Mouse (Mus musculus): ENCODE measurements around the gene Lrrc38. TPM values are rescaled to one million over a fixed set of nuclear protein-coding genes. Genes with fewer than 3 reads are reported as not detected.
"Not testable (repeated sequence)": the region's sequence is repeated elsewhere in the genome, so short reads cannot be mapped to it uniquely, and the experiment has no call there.

Gene Lrrc38
- polyA plus RNA-seq, 1 experiment from 2014 or later, result 0.40 TPM

- H3K4me3 ChIP-seq (ENCODE audit: low read depth, low read length), result no peak overlapping the region
- H3K9ac ChIP-seq (ENCODE audit: low read depth, low read length), result no peak overlapping the region
- no peaks in the 10 kb centered on the region for H3K27me3 ChIP-seq (ENCODE audit: control insufficient read depth, insufficient read depth, low read depth, low read length)
- H3K4me1 ChIP-seq (ENCODE audit: control insufficient read depth, insufficient read depth, low read length), result no peaks in the 10 kb centered on the region
- no peaks in the 10 kb centered on the region for H3K36me3 ChIP-seq (ENCODE audit: control insufficient read depth, insufficient read depth, low read length)
- no peak for ATAC-seq
- no peak overlapping the region for H3K4me2 ChIP-seq (ENCODE audit: low read length)
- H3K9me3 ChIP-seq (replicated peaks; ENCODE audit: control insufficient read depth, low read length, poor library complexity, severe bottlenecking), result no peaks in the 10 kb centered on the region
- H3K27ac ChIP-seq (ENCODE audit: low read length), result no peak overlapping the region
- WGBS, result 77% methylated on average over 7 of the region's 7 CpGs
These were observed 8.1 kb upstream of the Lrrc38 start for GRCm38 (mm10) chr4:143341470-143341869.

- not testable (repeated sequence) for H3K27ac ChIP-seq (ENCODE audit: low read length); ATAC-seq
- 88% methylated on average over 5 of the region's 5 CpGs for WGBS
These were observed 4.1 kb upstream of the Lrrc38 start for GRCm38 (mm10) chr4:143345491-143345890.

GRCm38 (mm10) chr4:143348678-143349077, 879 bp upstream of the Lrrc38 start:
- Histone ChIP-seq H3K4me1 (ENCODE audit: control insufficient read depth, insufficient read depth, low read length) (peaks cover 11% of the 10 kb centered on the region), H3K27me3 (ENCODE audit: control insufficient read depth, insufficient read depth, low read depth, low read length) (peaks cover 32% of the 10 kb centered on the region), H3K27ac (ENCODE audit: low read length) (no peak overlapping the region), H3K36me3 (ENCODE audit: control insufficient read depth, insufficient read depth, low read length) (no peaks in the 10 kb centered on the region), H3K4me3 (ENCODE audit: low read depth, low read length) (no peak overlapping the region), H3K9ac (ENCODE audit: low read depth, low read length) (no peak overlapping the region), H3K4me2 (ENCODE audit: low read length) (no peak overlapping the region), H3K9me3 (replicated peaks; ENCODE audit: control insufficient read depth, low read length, poor library complexity, severe bottlenecking) (no peaks in the 10 kb centered on the region)
- WGBS, result 20% methylated on average over 5 of the region's 5 CpGs
- no peak for ATAC-seq

More at GRCm38 (mm10) chr4:143345491-143345890, 4.1 kb upstream of the Lrrc38 start:
- not testable (repeated sequence) for H3K4me2 ChIP-seq (ENCODE audit: low read length); H3K9me3 ChIP-seq (replicated peaks; ENCODE audit: control insufficient read depth, low read length, poor library complexity, severe bottlenecking); H3K9ac ChIP-seq (ENCODE audit: low read depth, low read length); H3K4me3 ChIP-seq (ENCODE audit: low read depth, low read length); H3K36me3 ChIP-seq (ENCODE audit: control insufficient read depth, insufficient read depth, low read length); H3K4me1 ChIP-seq (ENCODE audit: control insufficient read depth, insufficient read depth, low read length)
- H3K27me3 ChIP-seq (ENCODE audit: control insufficient read depth, insufficient read depth, low read depth, low read length), result peaks cover 18% of the 10 kb centered on the region

- Histone ChIP-seq H3K27ac (ENCODE audit: low read length) (no peak overlapping the region), H3K4me3 (ENCODE audit: low read depth, low read length) (peak overlapping the region; percentile 59), H3K4me2 (ENCODE audit: low read length) (peak overlapping the region; percentile 99), H3K27me3 (ENCODE audit: control insufficient read depth, insufficient read depth, low read depth, low read length) (peaks cover 32% of the 10 kb centered on the region), H3K36me3 (ENCODE audit: control insufficient read depth, insufficient read depth, low read length) (no peaks in the 10 kb centered on the region), H3K9ac (ENCODE audit: low read depth, low read length) (peak overlapping the region; percentile 62), H3K9me3 (replicated peaks; ENCODE audit: control insufficient read depth, low read length, poor library complexity, severe bottlenecking) (no peaks in the 10 kb centered on the region), H3K4me1 (ENCODE audit: control insufficient read depth, insufficient read depth, low read length) (peaks cover 11% of the 10 kb centered on the region)
- WGBS, result 3% methylated on average over 61 of the region's 72 CpGs
- peak; percentile 34; the same call in 1 of the 2 replicates for ATAC-seq
These were observed 774 bp downstream of the Lrrc38 start for GRCm38 (mm10) chr4:143350047-143351015.

DNA sequence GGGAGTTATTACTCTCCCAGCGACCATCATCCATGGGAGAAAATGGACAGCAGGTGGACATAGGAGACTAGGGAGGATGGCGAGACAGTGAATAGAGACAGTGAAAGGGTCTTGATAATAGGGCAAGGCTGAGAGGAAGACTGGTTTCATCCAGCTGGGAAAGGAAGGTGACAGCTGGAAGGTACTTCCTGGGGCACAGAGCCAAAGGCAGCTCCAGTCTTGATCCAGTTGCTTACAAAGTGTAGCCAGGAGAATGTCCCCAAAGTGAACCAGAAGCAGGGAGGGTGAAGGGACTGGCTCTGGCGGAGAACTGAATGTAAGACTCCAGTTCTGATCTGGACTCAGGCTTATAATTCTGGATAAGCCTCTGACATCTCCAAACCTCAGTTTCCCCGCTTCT, 2.7 kb downstream of the Lrrc38 start:
- H3K27ac ChIP-seq (ENCODE audit: low read length), result no peak overlapping the region
- no peak overlapping the region for H3K9ac ChIP-seq (ENCODE audit: low read depth, low read length)
- H3K4me3 ChIP-seq (ENCODE audit: low read depth, low read length), result no peak overlapping the region
- ATAC-seq, result no peak
- peaks cover 32% of the 10 kb centered on the region for H3K27me3 ChIP-seq (ENCODE audit: control insufficient read depth, insufficient read depth, low read depth, low read length)
- no peaks in the 10 kb centered on the region for H3K36me3 ChIP-seq (ENCODE audit: control insufficient read depth, insufficient read depth, low read length)
- H3K9me3 ChIP-seq (replicated peaks; ENCODE audit: control insufficient read depth, low read length, poor library complexity, severe bottlenecking), result no peaks in the 10 kb centered on the region
- WGBS, result 79% methylated on average over 4 of the region's 4 CpGs
- peaks cover 11% of the 10 kb centered on the region for H3K4me1 ChIP-seq (ENCODE audit: control insufficient read depth, insufficient read depth, low read length)
- H3K4me2 ChIP-seq (ENCODE audit: low read length), result no peak overlapping the region

- H3K9ac ChIP-seq (ENCODE audit: low read depth, low read length), result no peak overlapping the region
- no peak overlapping the region for H3K27ac ChIP-seq (ENCODE audit: low read length)
- H3K4me3 ChIP-seq (ENCODE audit: low read depth, low read length), result no peak overlapping the region
- H3K9me3 ChIP-seq (replicated peaks; ENCODE audit: control insufficient read depth, low read length, poor library complexity, severe bottlenecking), result peaks cover 3% of the 10 kb centered on the region; the same call in 1 of the 2 replicates
- 62% methylated on average over 10 of the region's 10 CpGs for WGBS
- H3K27me3 ChIP-seq (ENCODE audit: control insufficient read depth, insufficient read depth, low read depth, low read length), result no peaks in the 10 kb centered on the region
- H3K4me1 ChIP-seq (ENCODE audit: control insufficient read depth, insufficient read depth, low read length), result peaks cover 2% of the 10 kb centered on the region; the same call in 1 of the 2 replicates
- H3K36me3 ChIP-seq (ENCODE audit: control insufficient read depth, insufficient read depth, low read length), result no peaks in the 10 kb centered on the region
- H3K4me2 ChIP-seq (ENCODE audit: low read length), result no peak overlapping the region
- no peak for ATAC-seq
These were observed 12.0 kb downstream of the Lrrc38 start for GRCm38 (mm10) chr4:143361520-143361919.

GRCm38 (mm10) chr4:143366415-143367041, 17.0 kb downstream of the Lrrc38 start:
- WGBS, result 10% methylated on average over 15 of the region's 15 CpGs
- Histone ChIP-seq H3K9me3 (replicated peaks; ENCODE audit: control insufficient read depth, low read length, poor library complexity, severe bottlenecking) (no peaks in the 10 kb centered on the region; the same call in 1 of the 2 replicates), H3K27me3 (ENCODE audit: control insufficient read depth, insufficient read depth, low read depth, low read length) (no peaks in the 10 kb centered on the region), H3K36me3 (ENCODE audit: control insufficient read depth, insufficient read depth, low read length) (no peaks in the 10 kb centered on the region), H3K27ac (ENCODE audit: low read length) (no peak overlapping the region), H3K4me3 (ENCODE audit: low read depth, low read length) (no peak overlapping the region), H3K9ac (ENCODE audit: low read depth, low read length) (0 out of 2 replicates have a peak overlapping the region, but pooled peaks have one; percentile 18), H3K4me2 (ENCODE audit: low read length) (peak overlapping the region; percentile 39), H3K4me1 (ENCODE audit: control insufficient read depth, insufficient read depth, low read length) (peaks cover 5% of the 10 kb centered on the region; the same call in 1 of the 2 replicates)
- ATAC-seq, result peak; percentile 60; the same call in 1 of the 2 replicates

GRCm38 (mm10) chr4:143379480-143379879, 29.9 kb downstream of the Lrrc38 start:
- Histone ChIP-seq H3K4me1 (ENCODE audit: control insufficient read depth, insufficient read depth, low read length) (peaks cover 17% of the 10 kb centered on the region), H3K27me3 (ENCODE audit: control insufficient read depth, insufficient read depth, low read depth, low read length) (no peaks in the 10 kb centered on the region), H3K9me3 (replicated peaks; ENCODE audit: control insufficient read depth, low read length, poor library complexity, severe bottlenecking) (no peaks in the 10 kb centered on the region), H3K27ac (ENCODE audit: low read length) (peak overlapping the region; percentile 55; the same call in 1 of the 2 replicates), H3K9ac (ENCODE audit: low read depth, low read length) (no peak overlapping the region), H3K36me3 (ENCODE audit: control insufficient read depth, insufficient read depth, low read length) (no peaks in the 10 kb centered on the region), H3K4me2 (ENCODE audit: low read length) (peak overlapping the region; percentile 11), H3K4me3 (ENCODE audit: low read depth, low read length) (no peak overlapping the region)
- ATAC-seq, result peak; percentile 43
- 17% methylated on average over 7 of the region's 7 CpGs for WGBS
